Mouse (Mus musculus): ENCODE measurements around the gene Atp2a2. TPM values are rescaled to one million over a fixed set of nuclear protein-coding genes. Genes with fewer than 3 reads are reported as not detected.

Atp2a2 gene
- polyA plus RNA-seq (2015; fragmentation: Nextera tagmentation; extraction: Ambion mirVana) = 37.3 and 37.8 TPM in 2 replicates

GRCm38 (mm10) chr5:122502077-122502941 lies at the start of gene Atp2a2:
Atp2a2 (minus strand) TSS chr5:122502225.
- peak within 1 kb of the TSS; percentile 85 for H3K4me2 ChIP-seq
- H3K36me3 ChIP-seq = peaks cover 14% of the 10 kb centered on the region; the same call in 1 of the 2 replicates
- WGBS = under 1% methylated on average over 105 of the region's 113 CpGs
- peak within 1 kb of the TSS; percentile 97 for H3K4me3 ChIP-seq (replicated peaks)
- H3K27me3 ChIP-seq = no peaks in the 10 kb centered on the region
- peaks cover 39% of the 10 kb centered on the region for H3K4me1 ChIP-seq
- peak within 1 kb of the TSS; percentile 99 for H3K27ac ChIP-seq
- ATAC-seq (replicated peaks; ENCODE audit: low FRiP score) = peak; percentile 93
- peak within 1 kb of the TSS; percentile 98 for H3K9ac ChIP-seq
- 0 out of 2 replicates have a peak, but pooled peaks cover under 1% of the 10 kb centered on the region for H3K9me3 ChIP-seq (replicated peaks)

GRCm38 (mm10) chr5:122550460-122550859 lies 48.4 kb upstream of the Atp2a2 start:
- peaks cover 14% of the 10 kb centered on the region for H3K4me1 ChIP-seq
- H3K36me3 ChIP-seq = peaks cover 3% of the 10 kb centered on the region; the same call in 1 of the 2 replicates
- no peak overlapping the region for H3K27ac ChIP-seq
- no peak overlapping the region for H3K4me2 ChIP-seq
- WGBS = 44% methylated on average over 8 of the region's 8 CpGs
- no peak for ATAC-seq (replicated peaks; ENCODE audit: low FRiP score)
- no peak overlapping the region for H3K9ac ChIP-seq
- H3K9me3 ChIP-seq (replicated peaks) = no peaks in the 10 kb centered on the region
- H3K4me3 ChIP-seq (replicated peaks) = no peak overlapping the region
- no peaks in the 10 kb centered on the region for H3K27me3 ChIP-seq

- no peak for ATAC-seq (replicated peaks; ENCODE audit: low FRiP score)
- no peak overlapping the region for H3K4me2 ChIP-seq
- no peaks in the 10 kb centered on the region for H3K36me3 ChIP-seq
- no peak overlapping the region for H3K9ac ChIP-seq
- 59% methylated on average over 6 of the region's 6 CpGs for WGBS
- H3K4me3 ChIP-seq (replicated peaks) = no peak overlapping the region
- peaks cover 14% of the 10 kb centered on the region for H3K4me1 ChIP-seq
- no peaks in the 10 kb centered on the region for H3K27me3 ChIP-seq
- no peaks in the 10 kb centered on the region for H3K9me3 ChIP-seq (replicated peaks)
- H3K27ac ChIP-seq = peak overlapping the region; percentile 62
Observed at GRCm38 (mm10) chr5:122548671-122549070, 46.6 kb upstream of the Atp2a2 start.

- Histone ChIP-seq H3K36me3 (no peaks in the 10 kb centered on the region), H3K4me1 (peaks cover 14% of the 10 kb centered on the region), H3K27me3 (no peaks in the 10 kb centered on the region), H3K27ac (peak overlapping the region; percentile 33; the same call in 1 of the 2 replicates), H3K4me3 (replicated peaks) (no peak overlapping the region), H3K9me3 (replicated peaks) (no peaks in the 10 kb centered on the region), H3K9ac (no peak overlapping the region), H3K4me2 (no peak overlapping the region)
- 44% methylated on average over 6 of the region's 6 CpGs for WGBS
- ATAC-seq (replicated peaks; ENCODE audit: low FRiP score) = no peak
Observed at GRCm38 (mm10) chr5:122547810-122548209, 45.8 kb upstream of the Atp2a2 start.

GRCm38 (mm10) chr5:122547251-122547714 lies 45.3 kb upstream of the Atp2a2 start:
- Histone ChIP-seq H3K9ac (no peak overlapping the region), H3K27ac (0 out of 2 replicates have a peak overlapping the region, but pooled peaks have one; percentile 5), H3K27me3 (no peaks in the 10 kb centered on the region), H3K4me2 (no peak overlapping the region), H3K4me1 (peaks cover 14% of the 10 kb centered on the region), H3K9me3 (replicated peaks) (no peaks in the 10 kb centered on the region), H3K4me3 (replicated peaks) (no peak overlapping the region), H3K36me3 (no peaks in the 10 kb centered on the region)
- 50% methylated on average over 7 of the region's 7 CpGs for WGBS
- no peak for ATAC-seq (replicated peaks; ENCODE audit: low FRiP score)

- Histone ChIP-seq H3K4me2 (no peak overlapping the region), H3K4me3 (replicated peaks) (no peak overlapping the region), H3K36me3 (peaks cover 7% of the 10 kb centered on the region), H3K4me1 (peaks cover 5% of the 10 kb centered on the region; the same call in 1 of the 2 replicates), H3K9ac (no peak overlapping the region), H3K27me3 (no peaks in the 10 kb centered on the region), H3K9me3 (replicated peaks) (no peaks in the 10 kb centered on the region), H3K27ac (no peak overlapping the region)
- ATAC-seq (replicated peaks; ENCODE audit: low FRiP score) = no peak
- WGBS = 83% methylated on average over 6 of the region's 6 CpGs
Observed at GRCm38 (mm10) chr5:122543392-122543791, 41.4 kb upstream of the Atp2a2 start.

GRCm38 (mm10) chr5:122541871-122542270 lies 39.8 kb upstream of the Atp2a2 start:
- 89% methylated on average over 8 of the region's 8 CpGs for WGBS
- Histone ChIP-seq H3K9me3 (replicated peaks) (no peaks in the 10 kb centered on the region), H3K4me3 (replicated peaks) (no peak overlapping the region), H3K27me3 (no peaks in the 10 kb centered on the region), H3K4me2 (no peak overlapping the region), H3K27ac (no peak overlapping the region), H3K36me3 (peaks cover 10% of the 10 kb centered on the region), H3K9ac (no peak overlapping the region), H3K4me1 (no peaks in the 10 kb centered on the region)
- no peak for ATAC-seq (replicated peaks; ENCODE audit: low FRiP score)

GRCm38 (mm10) chr5:122538077-122538476 lies 36.1 kb upstream of the Atp2a2 start:
- Histone ChIP-seq H3K27ac (no peak overlapping the region), H3K4me2 (no peak overlapping the region), H3K36me3 (peaks cover 10% of the 10 kb centered on the region), H3K4me1 (no peaks in the 10 kb centered on the region), H3K4me3 (replicated peaks) (no peak overlapping the region), H3K9ac (no peak overlapping the region), H3K9me3 (replicated peaks) (no peaks in the 10 kb centered on the region), H3K27me3 (no peaks in the 10 kb centered on the region)
- no peak for ATAC-seq (replicated peaks; ENCODE audit: low FRiP score)
- WGBS = 91% methylated on average over 11 of the region's 11 CpGs

- H3K27me3 ChIP-seq = no peaks in the 10 kb centered on the region
- H3K4me2 ChIP-seq = no peak overlapping the region
- H3K9me3 ChIP-seq (replicated peaks) = no peaks in the 10 kb centered on the region
- H3K4me1 ChIP-seq = no peaks in the 10 kb centered on the region
- H3K27ac ChIP-seq = no peak overlapping the region
- H3K36me3 ChIP-seq = peaks cover 10% of the 10 kb centered on the region
- WGBS = 95% methylated on average over 5 of the region's 5 CpGs
- H3K4me3 ChIP-seq (replicated peaks) = no peak overlapping the region
- H3K9ac ChIP-seq = no peak overlapping the region
- no peak for ATAC-seq (replicated peaks; ENCODE audit: low FRiP score)
Observed at GRCm38 (mm10) chr5:122537654-122538053, 35.6 kb upstream of the Atp2a2 start.

- Histone ChIP-seq H3K4me1 (peaks cover 20% of the 10 kb centered on the region), H3K27ac (no peak overlapping the region), H3K36me3 (peaks cover 6% of the 10 kb centered on the region), H3K4me2 (no peak overlapping the region), H3K9ac (no peak overlapping the region), H3K4me3 (replicated peaks) (no peak overlapping the region), H3K9me3 (replicated peaks) (no peaks in the 10 kb centered on the region), H3K27me3 (no peaks in the 10 kb centered on the region)
- WGBS = 82% methylated on average over 8 of the region's 8 CpGs
- ATAC-seq (replicated peaks; ENCODE audit: low FRiP score) = no peak
Observed at GRCm38 (mm10) chr5:122533884-122534283, 31.9 kb upstream of the Atp2a2 start.

- Histone ChIP-seq H3K9me3 (replicated peaks) (no peaks in the 10 kb centered on the region), H3K9ac (no peak overlapping the region), H3K27ac (peak overlapping the region; percentile 64), H3K36me3 (no peaks in the 10 kb centered on the region), H3K4me3 (replicated peaks) (no peak overlapping the region), H3K4me2 (no peak overlapping the region), H3K4me1 (peaks cover 52% of the 10 kb centered on the region), H3K27me3 (no peaks in the 10 kb centered on the region)
- ATAC-seq (replicated peaks; ENCODE audit: low FRiP score) = no peak
- WGBS = 48% methylated on average over 9 of the region's 9 CpGs
Observed at GRCm38 (mm10) chr5:122529913-122530604, 28.0 kb upstream of the Atp2a2 start.

- no peak overlapping the region for H3K9ac ChIP-seq
- peak overlapping the region; percentile 64 for H3K27ac ChIP-seq
- H3K4me2 ChIP-seq = no peak overlapping the region
- 30% methylated on average over 3 of the region's 3 CpGs for WGBS
- H3K9me3 ChIP-seq (replicated peaks) = no peaks in the 10 kb centered on the region
- H3K27me3 ChIP-seq = no peaks in the 10 kb centered on the region
- peak; percentile 38; the same call in 1 of the 2 replicates for ATAC-seq (replicated peaks; ENCODE audit: low FRiP score)
- no peaks in the 10 kb centered on the region for H3K36me3 ChIP-seq
- no peak overlapping the region for H3K4me3 ChIP-seq (replicated peaks)
- H3K4me1 ChIP-seq = peaks cover 59% of the 10 kb centered on the region
Observed at GRCm38 (mm10) chr5:122529316-122529715, 27.3 kb upstream of the Atp2a2 start.

Measured in kidney, embryonic 15.5 days (tissue).